In genomic region chr2:84635611-84636010, GRCm38 (mm10) we compare ENCODE assay signal across 8 mouse cellular contexts. TPM values are rescaled to one million over a fixed set of nuclear protein-coding genes. Genes with fewer than 3 reads are reported as not detected.
A peak's percentile ranks its signal among the peaks of the same experiment; 100 is the strongest.
DNase-seq lines count a peak whose midpoint lies in the region; ATAC-seq lines count a peak whose summit lies in the region.

No protein-coding gene starts in this region.

- no peak overlapping the region for H3K9ac ChIP-seq in hindbrain, embryonic 12.5 days
- peak overlapping the region; percentile 41; the same call in 1 of the 2 replicates for H3K9ac ChIP-seq in lung, embryonic 15.5 days

- H3K27ac ChIP-seq in hindbrain, embryonic 12.5 days: peak overlapping the region; percentile 82
- peak overlapping the region; percentile 97 for H3K27ac ChIP-seq in lung, embryonic 15.5 days

- H3K4me2 ChIP-seq in hindbrain, embryonic 12.5 days (replicated peaks): peak overlapping the region; percentile 23; the same call in 1 of the 2 replicates
- peak overlapping the region; percentile 48 for H3K4me2 ChIP-seq in lung, embryonic 15.5 days

- H3K27me3 ChIP-seq in hindbrain, embryonic 12.5 days: no peaks in the 10 kb centered on the region
- no peaks in the 10 kb centered on the region for H3K27me3 ChIP-seq in lung, embryonic 15.5 days

- DNase-seq in Muller cell, postnatal 12 days (ENCODE audit: inconsistent ontology term): peak; percentile 98
- DNase-seq in cerebellum, postnatal 14 days: peak; percentile 57 to 58
- DNase-seq in frontal cortex, postnatal 25 days (ENCODE audit: low spot score in 2 of 2): peak; percentile 48 to 58
- DNase-seq in layer of hippocampus, postnatal 14 days (ENCODE audit: low spot score in 2 of 2): peak; percentile 70 to 88
- DNase-seq in ovary, postnatal 14 days (ENCODE audit: low spot score): peak; percentile 78
- DNase-seq in thymus, adult 18-20 months: no peak

- WGBS in hindbrain, embryonic 12.5 days: 1% methylated on average over 2 of the region's 2 CpGs
- WGBS in lung, embryonic 15.5 days: 0% methylated on average over 2 of the region's 2 CpGs

- no peaks in the 10 kb centered on the region for H3K36me3 ChIP-seq in hindbrain, embryonic 12.5 days
- H3K36me3 ChIP-seq in lung, embryonic 15.5 days: no peaks in the 10 kb centered on the region

- peaks cover 57% of the 10 kb centered on the region for H3K4me1 ChIP-seq in hindbrain, embryonic 12.5 days
- peaks cover 86% of the 10 kb centered on the region for H3K4me1 ChIP-seq in lung, embryonic 15.5 days

- no peak overlapping the region for H3K4me3 ChIP-seq in hindbrain, embryonic 12.5 days
- H3K4me3 ChIP-seq in lung, embryonic 15.5 days: peak overlapping the region; percentile 7; the same call in 1 of the 2 replicates

- peak; percentile 94 for ATAC-seq in hindbrain, embryonic 12.5 days (ENCODE audit: low FRiP score)
- ATAC-seq in lung, embryonic 15.5 days (ENCODE audit: borderline replicate concordance, extremely low read depth, low FRiP score, low TSS enrichment): peak; percentile 93

- no peaks in the 10 kb centered on the region for H3K9me3 ChIP-seq in hindbrain, embryonic 12.5 days (replicated peaks)
- H3K9me3 ChIP-seq in lung, embryonic 15.5 days: no peaks in the 10 kb centered on the region

RNA-seq across cellular contexts. Expression of gene Ctnnd1, which starts 15.0 kb away (rescaled TPM):
- polyA plus RNA-seq in hindbrain, embryonic 12.5 days (2016; fragmentation: Nextera tagmentation; extraction: Ambion mirVana): 52.8 and 62.7 TPM in 2 replicates
- 10 to 100 TPM; 59.1 to 68.0 TPM for total RNA-seq in layer of hippocampus, postnatal 14 days (2021)
- 61.5 and 66.0 TPM in 2 replicates for polyA plus RNA-seq in lung, embryonic 15.5 days (2015; fragmentation: Nextera tagmentation; extraction: Ambion mirVana)

RNA-seq across cellular contexts. Expression of gene Btbd18, which starts 23.3 kb away (rescaled TPM):
- polyA plus RNA-seq in hindbrain, embryonic 12.5 days (2016; fragmentation: Nextera tagmentation; extraction: Ambion mirVana): 0.32 and 0.48 TPM in 2 replicates
- not detected for total RNA-seq in layer of hippocampus, postnatal 14 days (2021)
- 0.13 and 0.22 TPM in 2 replicates for polyA plus RNA-seq in lung, embryonic 15.5 days (2015; fragmentation: Nextera tagmentation; extraction: Ambion mirVana)

RNA-seq across cellular contexts. Expression of gene Selenoh, which starts 35.0 kb away (rescaled TPM):
- 281 and 304 TPM in 2 replicates for polyA plus RNA-seq in hindbrain, embryonic 12.5 days (2016; fragmentation: Nextera tagmentation; extraction: Ambion mirVana)
- total RNA-seq in layer of hippocampus, postnatal 14 days (2021): 10 to 100 TPM; 41.7 to 46.8 TPM
- polyA plus RNA-seq in lung, embryonic 15.5 days (2015; fragmentation: Nextera tagmentation; extraction: Ambion mirVana): 356 and 375 TPM in 2 replicates

RNA-seq across cellular contexts. Expression of gene Gm28635, which starts 42.2 kb away (rescaled TPM):
- polyA plus RNA-seq in hindbrain, embryonic 12.5 days (2016; fragmentation: Nextera tagmentation; extraction: Ambion mirVana): not detected in 2 replicates
- total RNA-seq in layer of hippocampus, postnatal 14 days (2021): 1 to 10 TPM; 2.9 to 9.8 TPM
- not detected in 2 replicates for polyA plus RNA-seq in lung, embryonic 15.5 days (2015; fragmentation: Nextera tagmentation; extraction: Ambion mirVana)

RNA-seq across cellular contexts. Expression of gene Med19, which starts 42.6 kb away (rescaled TPM):
- polyA plus RNA-seq in hindbrain, embryonic 12.5 days (2016; fragmentation: Nextera tagmentation; extraction: Ambion mirVana): 49.3 and 50.0 TPM in 2 replicates
- 10 to 100 TPM; 31.4 to 32.0 TPM for total RNA-seq in layer of hippocampus, postnatal 14 days (2021)
- 37.1 and 38.0 TPM in 2 replicates for polyA plus RNA-seq in lung, embryonic 15.5 days (2015; fragmentation: Nextera tagmentation; extraction: Ambion mirVana)

Comparison
In these comparisons a context has a peak if more than half of its experiments do, and no peak if none do; other contexts are left out.
1. DNase-seq: peak in Muller cell, postnatal 12 days (single experiment), cerebellum, postnatal 14 days (2 of 2), frontal cortex, postnatal 25 days (2 of 2), layer of hippocampus, postnatal 14 days (2 of 2) and ovary, postnatal 14 days (single experiment); none in thymus, adult 18-20 months (0 of 2).